Mouse (Mus musculus) CH12.LX (cell line): ENCODE results near the gene Ldb2. TPM values are rescaled to one million over a fixed set of nuclear protein-coding genes. Genes with fewer than 3 reads are reported as not detected.

Experiments used
- DNase-seq: peaks from one replicate; pipeline ENCODE4 v3.0.0-alpha.2; 2013; ENCODE audit errors: extremely low read depth
- H3K27ac ChIP-seq: 2 replicates; pipeline ENCODE4 v1.5.1; 2012; ENCODE audit warnings: low read depth, mild to moderate bottlenecking, control low read depth, moderate library complexity; ENCODE audit not compliant: insufficient read depth
- H3K27me3 ChIP-seq: replicated peaks from 2 replicates; pipeline ENCODE3; 2012; ENCODE audit warnings: inconsistent platforms
- H3K36me3 ChIP-seq, 2 experiments: replicated peaks in 1 of 2; 2 replicates each; pipeline versions ENCODE3 to v1.6.1; 2012; ENCODE audit warnings: inconsistent platforms in 1 of 2, low read length in 1 of 2, mild to moderate bottlenecking in 1 of 2, mixed read lengths in 1 of 2, moderate library complexity in 1 of 2; ENCODE audit not compliant: control insufficient read depth in 1 of 2, insufficient read depth in 1 of 2
- H3K4me1 ChIP-seq, 2 experiments: 2 replicates each; pipeline ENCODE4 v1.6.1; 2012; ENCODE audit warnings: inconsistent platforms in 1 of 2, moderate library complexity in 1 of 2; ENCODE audit not compliant: insufficient read depth in 2 of 2, control insufficient read depth in 1 of 2
- H3K4me2 ChIP-seq: 2 replicates; pipeline ENCODE4 v1.6.1; 2012; ENCODE audit warnings: low read depth, mild to moderate bottlenecking, control low read depth; ENCODE audit not compliant: poor library complexity, insufficient read depth, severe bottlenecking
- H3K4me3 ChIP-seq, 3 experiments: fragments of 150-350 bp in 1 of 3; sonication (generic) in 1 of 3; replicated peaks in 1 of 3; 2 replicates each; pipeline versions ENCODE3 to v1.5.1; 2011 to 2012; ENCODE audit warnings: low read depth in 2 of 3, low read length in 2 of 3, mild to moderate bottlenecking in 2 of 3, moderate library complexity in 2 of 3, control low read depth in 1 of 3, improper control_type of control experiment in 1 of 3, inconsistent platforms in 1 of 3, mixed read lengths in 1 of 3; ENCODE audit not compliant: poor library complexity in 1 of 3
- H3K79me2 ChIP-seq: replicated peaks from 2 replicates; pipeline ENCODE4 v1.6.1; 2012; ENCODE audit warnings: mild to moderate bottlenecking, moderate library complexity; ENCODE audit not compliant: control insufficient read depth, poor library complexity, insufficient read depth, severe bottlenecking; ENCODE audit errors: extremely low read depth
- H3K9ac ChIP-seq: 2 replicates; pipeline ENCODE4 v1.6.1; 2012; ENCODE audit warnings: low read depth, mild to moderate bottlenecking, control low read depth, moderate library complexity; ENCODE audit not compliant: insufficient read depth
- H3K9me3 ChIP-seq: replicated peaks from 2 replicates; pipeline ENCODE3; 2012; ENCODE audit warnings: low read length, inconsistent platforms, mixed read lengths
- BHLHE40 ChIP-seq: IDR thresholded peaks from 2 replicates; pipeline ENCODE4 v1.6.1; 2011; ENCODE audit warnings: mild to moderate bottlenecking, low read depth, low read length, improper control_type of control experiment
- CHD2 ChIP-seq: IDR thresholded peaks from 2 replicates; pipeline ENCODE4 v1.6.1; 2011; ENCODE audit warnings: low read length, improper control_type of control experiment
- ELF1 ChIP-seq: IDR thresholded peaks from 2 replicates; pipeline ENCODE4 v1.6.1; 2014; ENCODE audit warnings: low read depth, mild to moderate bottlenecking, inconsistent platforms, low read length, improper control_type of control experiment
- EP300 ChIP-seq: IDR thresholded peaks from 2 replicates; pipeline ENCODE4 v1.6.1; 2011; ENCODE audit warnings: low read length, improper control_type of control experiment
- ETS1 ChIP-seq: conservative IDR thresholded peaks from 2 replicates; pipeline ENCODE4 v1.6.1; 2012; ENCODE audit warnings: low read depth, mild to moderate bottlenecking, inconsistent platforms, low read length, improper control_type of control experiment, moderate library complexity
- GABPA ChIP-seq: IDR thresholded peaks from 2 replicates; pipeline ENCODE4 v1.6.1; 2012; ENCODE audit warnings: low read depth, low read length, improper control_type of control experiment, inconsistent platforms; ENCODE audit not compliant: insufficient replicate concordance
- HCFC1 ChIP-seq: IDR thresholded peaks from 2 replicates; pipeline ENCODE4 v1.6.1; 2012; ENCODE audit warnings: low read depth, mild to moderate bottlenecking, inconsistent platforms, low read length, improper control_type of control experiment
- IRF4 ChIP-seq: IDR thresholded peaks from 2 replicates; pipeline ENCODE4 v1.6.1; 2014; ENCODE audit warnings: low read depth, mild to moderate bottlenecking, inconsistent platforms, low read length, improper control_type of control experiment
- KAT2A ChIP-seq: IDR thresholded peaks from 2 replicates; pipeline ENCODE4 v1.6.1; 2012; ENCODE audit warnings: low read length, improper control_type of control experiment, inconsistent platforms; ENCODE audit not compliant: insufficient replicate concordance
- MAFK ChIP-seq: IDR thresholded peaks from 2 replicates; pipeline ENCODE4 v1.6.1; 2011; ENCODE audit warnings: low read length, improper control_type of control experiment; ENCODE audit not compliant: insufficient replicate concordance
- MAZ ChIP-seq: IDR thresholded peaks from 2 replicates; pipeline ENCODE4 v1.6.1; 2012; ENCODE audit warnings: low read depth, mild to moderate bottlenecking, inconsistent platforms, low read length, improper control_type of control experiment, moderate library complexity
- MXI1 ChIP-seq: IDR thresholded peaks from 2 replicates; pipeline ENCODE4 v1.6.1; 2011; ENCODE audit warnings: mild to moderate bottlenecking, low read depth, low read length, improper control_type of control experiment
- MYC ChIP-seq: IDR thresholded peaks from 2 replicates; pipeline ENCODE4 v1.6.1; 2011; ENCODE audit warnings: low read depth, mild to moderate bottlenecking, improper control_type of control experiment, low read length
- PAX5 ChIP-seq: IDR thresholded peaks from 2 replicates; pipeline ENCODE4 v1.6.1; 2012; ENCODE audit warnings: low read length, inconsistent platforms, mixed read lengths
- POLR2AphosphoS2 ChIP-seq: IDR thresholded peaks from 2 replicates; pipeline ENCODE4 v1.6.1; 2011; ENCODE audit warnings: low read depth, low read length, improper control_type of control experiment
- RAD21 ChIP-seq: IDR thresholded peaks from 2 replicates; pipeline ENCODE4 v1.6.1; 2011; ENCODE audit warnings: low read depth, mild to moderate bottlenecking, low read length, improper control_type of control experiment, moderate library complexity
- SIN3A ChIP-seq: IDR thresholded peaks from 2 replicates; pipeline ENCODE4 v1.6.1; 2012; ENCODE audit warnings: low read length, improper control_type of control experiment, inconsistent platforms
- SMC3 ChIP-seq: IDR thresholded peaks from 2 replicates; pipeline ENCODE4 v1.6.1; 2011; ENCODE audit warnings: low read depth, low read length, improper control_type of control experiment
- TBP ChIP-seq: conservative IDR thresholded peaks from 2 replicates; pipeline ENCODE4 v1.6.1; 2011; ENCODE audit warnings: low read depth, low read length, improper control_type of control experiment
- TCF12 ChIP-seq: IDR thresholded peaks from 2 replicates; pipeline ENCODE4 v1.6.1; 2014; ENCODE audit warnings: low read depth, mild to moderate bottlenecking, inconsistent platforms, low read length, improper control_type of control experiment
- USF1 ChIP-seq: IDR thresholded peaks from 2 replicates; pipeline ENCODE4 v1.6.1; 2014; ENCODE audit warnings: low read depth, mild to moderate bottlenecking, inconsistent platforms, low read length, improper control_type of control experiment
- ZC3H11A ChIP-seq: IDR thresholded peaks from 2 replicates; pipeline ENCODE4 v1.6.1; 2012; ENCODE audit warnings: low read depth, mild to moderate bottlenecking, inconsistent platforms, low read length, improper control_type of control experiment
- ZMIZ1 ChIP-seq: IDR thresholded peaks from 2 replicates; pipeline ENCODE4 v1.6.1; 2012; ENCODE audit warnings: low read depth, mild to moderate bottlenecking, inconsistent platforms, low read length, improper control_type of control experiment
- ZNF384 ChIP-seq: IDR thresholded peaks from 2 replicates; pipeline ENCODE4 v1.6.1; 2012; ENCODE audit warnings: low read depth, low read length, improper control_type of control experiment, inconsistent platforms
- dilution Hi-C: fragments of 300-500 bp; cut with MboI; formaldehyde crosslinking; loops from 2 replicates; pipeline ENCODE4 v1.14.3; 2020; ENCODE audit warnings: low sequenced_read_pairs; ENCODE audit not compliant: extremely low pct_unique_long_range_greater_than_20kb, extremely low pct_ligation_motif_present
- in situ Hi-C: fragments of 300-500 bp; cut with MboI; formaldehyde crosslinking; loops from 3 replicates; pipeline ENCODE4 v1.14.3; 2019; ENCODE audit warnings: low sequenced_read_pairs, low pct_ligation_motif_present, low pct_unique_long_range_greater_than_20kb, mixed read lengths
- polyA plus RNA-seq: library from polyadenylated mRNA; unstranded; fragments of >175 nt; gene quantifications from 2 replicates; pipeline ENCODE4 v1.2.1, GENCODE M21; 2012; ENCODE audit warnings: low read depth; ENCODE audit not compliant: insufficient read length
- total RNA-seq, 2 experiments: library from RNA; depleted of rRNA; stranded (reverse); fragments of 300-350 nt in 1 of 2; fragments of >200 nt in 1 of 2; gene quantifications; 2 replicates each; pipeline ENCODE4 v1.2.3; 2012 to 2014

Ldb2 gene
- total and polyA plus RNA-seq, 3 experiments = not detected

DNA sequence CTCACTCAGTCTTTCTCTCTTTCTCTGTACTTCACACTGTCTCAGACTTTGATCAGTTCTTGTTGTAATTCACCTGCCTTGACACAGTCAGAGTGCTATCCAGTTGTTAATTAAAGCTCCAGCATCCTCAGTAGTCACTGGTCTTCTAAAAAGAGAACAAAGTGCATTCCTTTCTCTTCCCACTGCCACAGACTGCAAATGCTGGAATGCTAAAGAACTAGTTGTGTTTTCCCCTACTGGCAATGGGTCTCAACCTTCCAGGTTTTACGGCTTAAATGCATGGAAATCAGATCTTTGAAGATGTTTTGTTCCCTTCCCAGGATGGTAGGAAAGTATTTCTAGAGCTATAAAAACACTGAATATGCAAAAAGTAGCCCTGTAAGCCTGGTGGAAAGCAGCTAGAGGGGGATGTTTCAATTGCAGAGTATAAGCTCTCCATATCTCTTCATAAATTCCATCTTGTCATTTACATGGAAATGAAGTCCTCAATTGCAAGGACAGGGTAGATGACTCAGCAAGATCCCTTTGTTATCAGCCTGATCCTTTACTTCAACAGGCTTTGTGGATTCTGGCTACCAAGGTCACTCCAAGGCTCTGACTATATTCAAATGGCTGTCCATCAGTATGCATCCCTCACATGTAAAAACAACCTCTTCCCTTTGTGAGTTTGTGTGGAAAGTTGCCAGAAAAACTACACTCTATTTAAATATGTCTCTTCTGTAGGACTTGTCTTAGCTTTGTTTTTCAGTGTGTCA, 45.1 kb downstream of the Ldb2 start:
- H3K27me3 ChIP-seq = no peaks in the 10 kb centered on the region
- peaks cover 0 to 4% of the 10 kb centered on the region in 2 experiments; a peak in 1 of 4 replicates for H3K4me1 ChIP-seq
- no peak for TF ChIP-seq HCFC1
- H3K27ac ChIP-seq = no peak overlapping the region
- H3K4me2 ChIP-seq = no peak overlapping the region
- no peaks in the 10 kb centered on the region for H3K79me2 ChIP-seq
- H3K9me3 ChIP-seq = no peaks in the 10 kb centered on the region
- no peak overlapping the region for H3K9ac ChIP-seq
- in situ Hi-C loops (no loop called here), dilution Hi-C loops (no loop called here)
- no peak overlapping the region for H3K4me3 ChIP-seq
- no peak for DNase-seq
- H3K36me3 ChIP-seq = no peaks in the 10 kb centered on the region

DNA sequence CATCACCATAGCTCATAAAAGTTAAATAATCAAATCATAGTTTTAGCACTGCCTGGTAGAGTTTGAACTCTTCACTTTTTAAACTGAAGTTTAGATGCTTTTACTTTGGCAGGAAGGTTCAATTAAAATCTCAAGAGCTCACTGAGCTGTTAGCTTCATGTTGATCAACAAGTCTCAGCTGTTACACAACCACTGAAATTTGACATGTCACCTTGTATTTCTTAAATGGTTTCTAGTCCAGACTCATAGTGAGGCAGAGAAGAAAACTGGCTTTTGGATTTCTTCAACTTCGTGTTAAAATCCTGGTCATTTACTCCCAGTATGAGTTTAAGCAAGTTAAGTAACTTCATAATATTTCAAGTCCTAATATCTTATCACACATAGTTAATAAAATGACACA, 53.8 kb downstream of the Ldb2 start:
- Histone ChIP-seq H3K4me2 (no peak overlapping the region), H3K9me3 (no peaks in the 10 kb centered on the region)

DNA sequence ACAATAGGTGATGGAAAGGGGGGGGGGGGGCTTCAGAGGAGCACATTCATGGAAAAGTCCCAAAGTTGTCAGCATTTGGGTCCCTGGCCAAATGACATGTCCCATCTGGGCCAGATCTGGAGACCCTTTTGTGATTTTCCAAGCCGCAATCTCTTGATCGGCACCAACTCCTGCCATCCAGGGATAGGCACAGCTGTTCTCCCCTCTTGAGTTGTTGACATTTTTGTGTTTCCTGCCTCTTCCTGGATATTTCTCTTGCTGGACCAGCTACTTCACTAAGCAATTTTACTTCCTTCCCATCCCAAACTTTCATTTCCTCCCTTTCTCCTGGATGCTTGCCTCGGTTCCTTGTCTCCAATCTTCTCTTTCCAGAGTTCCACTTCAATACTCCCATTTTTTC, 63.1 kb downstream of the Ldb2 start:
- no peaks in the 10 kb centered on the region for H3K9me3 ChIP-seq
- H3K4me1 ChIP-seq = peaks cover 0 to 16% of the 10 kb centered on the region in 2 experiments; a peak in 2 of 4 replicates
- H3K9ac ChIP-seq = no peak overlapping the region
- H3K36me3 ChIP-seq = no peaks in the 10 kb centered on the region
- H3K27me3 ChIP-seq = no peaks in the 10 kb centered on the region
- H3K4me2 ChIP-seq = no peak overlapping the region
- dilution Hi-C loops = no loop called here
- in situ Hi-C loops = no loop called here
- no peak overlapping the region for H3K27ac ChIP-seq
- no peak for DNase-seq
- TF ChIP-seq ZNF384 = no peak
- no peak for TF ChIP-seq CHD2
- TF ChIP-seq GABPA = no peak
- TF ChIP-seq ZMIZ1 = no peak
- TF ChIP-seq MAFK = no peak
- no peak for TF ChIP-seq BHLHE40
- no peak for TF ChIP-seq ELF1
- no peak for TF ChIP-seq TCF12
- TF ChIP-seq USF1 = no peak
- no peak for TF ChIP-seq SIN3A
- TF ChIP-seq POLR2AphosphoS2 = no peak
- no peak for TF ChIP-seq MAZ
- TF ChIP-seq SMC3 = no peak
- no peak for TF ChIP-seq HCFC1
- TF ChIP-seq PAX5 = no peak
- TF ChIP-seq MXI1 = no peak
- no peak for TF ChIP-seq ZC3H11A
- no peaks in the 10 kb centered on the region for H3K79me2 ChIP-seq
- no peak overlapping the region for H3K4me3 ChIP-seq

More for the DNA sequence above, 53.8 kb downstream of the Ldb2 start:
- dilution Hi-C loops (no loop called here), in situ Hi-C loops (no loop called here)
- no peak overlapping the region for H3K9ac ChIP-seq
- no peaks in the 10 kb centered on the region for H3K79me2 ChIP-seq
- peaks cover 0 to 5% of the 10 kb centered on the region in 2 experiments; a peak in 2 of 4 replicates for H3K4me1 ChIP-seq
- no peaks in the 10 kb centered on the region for H3K27me3 ChIP-seq
- DNase-seq = no peak
- no peak overlapping the region for H3K27ac ChIP-seq
- TF ChIP-seq IRF4 (no peak), KAT2A (no peak), BHLHE40 (no peak), ETS1 (no peak), EP300 (no peak), MAFK (no peak), MAZ (no peak), SMC3 (no peak), RAD21 (no peak), TBP (no peak), MYC (no peak), HCFC1 (no peak)
- no peak overlapping the region for H3K4me3 ChIP-seq
- H3K36me3 ChIP-seq = no peaks in the 10 kb centered on the region
